Mouse (Mus musculus) heart, postnatal 0 days (tissue): ENCODE data around the gene Cnpy3. TPM values are rescaled to one million over a fixed set of nuclear protein-coding genes. Genes with fewer than 3 reads are reported as not detected.

Source experiments
- ATAC-seq: fragments of 200-750 bp; cut with Nextera tagmentation; 2 replicates; pipeline ENCODE4 v1.8.0; 2017; ENCODE audit warnings: low read depth, moderate number of reproducible peaks, moderate library complexity; ENCODE audit not compliant: insufficient read depth
- DNase-seq: peaks from one replicate; pipeline ENCODE4 v3.0.0-alpha.2; 2016; ENCODE audit warnings: low spot score
- H3K27ac ChIP-seq: fragments of 300-500 bp; sonication (generic); 2 replicates; pipeline ENCODE4 v1.5.1; 2014; ENCODE audit warnings: low read depth, mild to moderate bottlenecking
- H3K27me3 ChIP-seq: fragments of 300-500 bp; sonication (generic); 2 replicates; pipeline ENCODE4 v1.6.1; 2014; ENCODE audit warnings: low read length, mixed read lengths; ENCODE audit not compliant: control insufficient read depth, insufficient read depth
- H3K36me3 ChIP-seq: fragments of 300-500 bp; sonication (generic); replicated peaks from 2 replicates; pipeline ENCODE4 v1.6.1; 2014; ENCODE audit warnings: low read length, mixed read lengths; ENCODE audit not compliant: control insufficient read depth, insufficient read depth
- H3K4me1 ChIP-seq: fragments of 300-500 bp; sonication (generic); 2 replicates; pipeline ENCODE4 v1.6.1; 2014; ENCODE audit warnings: antibody characterized with exemption; ENCODE audit not compliant: control insufficient read depth, insufficient read depth
- H3K4me2 ChIP-seq: fragments of 300-500 bp; sonication (generic); 2 replicates; pipeline ENCODE4 v1.6.1; 2014; ENCODE audit warnings: low read depth, mild to moderate bottlenecking, low read length, moderate library complexity
- H3K4me3 ChIP-seq: fragments of 300-500 bp; sonication (generic); 2 replicates; pipeline ENCODE4 v1.5.1; 2014; ENCODE audit warnings: low read depth, low read length
- H3K9ac ChIP-seq: fragments of 300-500 bp; sonication (generic); replicated peaks from 2 replicates; pipeline ENCODE4 v1.6.1; 2014; ENCODE audit warnings: low read depth, low read length, mixed read lengths
- H3K9me3 ChIP-seq: fragments of 300-500 bp; sonication (generic); replicated peaks from 2 replicates; pipeline ENCODE4 v1.6.1; 2016; ENCODE audit warnings: low read length; ENCODE audit not compliant: control insufficient read depth
- CTCF ChIP-seq: IDR thresholded peaks from 2 replicates; pipeline ENCODE4 v1.5.1; 2016; ENCODE audit warnings: antibody characterized with exemption, control low read depth, low read depth
- EP300 ChIP-seq: IDR thresholded peaks from 2 replicates; pipeline ENCODE4 v1.6.1; 2016; ENCODE audit warnings: antibody characterized with exemption, low read depth
- WGBS: fragments of 180-500 bp; shearing (Covaris S2); extraction: QIAGEN DNeasy Blood & Tissue Kit; methylation state at CpG from one replicate; pipeline ENCODE4 v1.1.7; 2014; 5-methylcytosine and 5-hydroxymethylcytosine counted together
- polyA plus RNA-seq: library from polyadenylated mRNA; unstranded; fragments of >200 nt; fragmentation: Nextera tagmentation; extraction: Ambion mirVana; gene quantifications from 2 replicates; pipeline ENCODE4 v1.2.1, GENCODE M21; 2015
- total RNA-seq: library from RNA; depleted of rRNA; stranded (reverse); fragments of >200 nt; gene quantifications from 2 replicates; pipeline ENCODE4 v1.2.3, GENCODE M21; 2014; ENCODE audit warnings: low replicate concordance; rRNA removed

Cnpy3 gene
- total and polyA plus RNA-seq, 2 experiments from 2014 or later: 27.7 to 44.5 TPM

DNA sequence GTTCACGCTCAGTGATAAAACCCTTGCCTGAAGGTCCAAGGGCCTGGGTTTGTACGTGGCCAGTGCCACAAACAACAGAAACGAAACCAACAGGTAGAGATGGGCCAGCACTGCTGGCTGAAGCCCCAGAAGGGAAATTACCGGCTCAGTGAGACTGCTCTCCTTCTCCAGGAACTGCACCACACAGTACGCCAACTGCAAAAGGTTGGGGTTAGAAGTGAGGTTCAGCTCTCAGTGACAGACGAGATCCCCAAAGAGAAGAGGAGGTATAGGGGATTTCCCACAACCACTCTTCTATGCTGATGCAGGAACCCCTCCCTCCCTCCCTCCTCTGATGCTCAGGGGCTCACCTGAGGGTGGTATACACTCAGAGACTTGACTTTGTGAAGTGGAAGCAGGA lies 66.1 kb downstream of the Cnpy3 start:
- Histone ChIP-seq H3K27me3 (no peaks in the 10 kb centered on the region), H3K4me1 (no peaks in the 10 kb centered on the region), H3K9ac (no peak overlapping the region), H3K4me3 (no peak overlapping the region), H3K36me3 (peaks cover 52% of the 10 kb centered on the region), H3K9me3 (no peaks in the 10 kb centered on the region), H3K4me2 (no peak overlapping the region), H3K27ac (no peak overlapping the region)
- DNase-seq (no peak), ATAC-seq (no peak)
- TF ChIP-seq EP300: no peak
- TF ChIP-seq CTCF: no peak
- 85% methylated on average over 6 of the region's 6 CpGs for WGBS

Other genes starting within 250 kb of the Cnpy3 start
- 12.7 and 20.3 TPM in 2 replicates for gene Cul9, start 205.8 kb downstream of the Cnpy3 start, total RNA-seq
- gene Cul9, start 205.8 kb downstream of the Cnpy3 start, polyA plus RNA-seq: 4.9 and 6.1 TPM in 2 replicates
- gene Srf, start 196.0 kb downstream of the Cnpy3 start, total RNA-seq: 192 and 271 TPM in 2 replicates
- gene Srf, start 196.0 kb downstream of the Cnpy3 start, polyA plus RNA-seq: 6.4 and 8.8 TPM in 2 replicates
- 57.9 and 70.4 TPM in 2 replicates for gene Ptk7, start 122.7 kb downstream of the Cnpy3 start, total RNA-seq
- 16.9 and 17.2 TPM in 2 replicates for gene Ptk7, start 122.7 kb downstream of the Cnpy3 start, polyA plus RNA-seq
- 26.2 and 29.0 TPM in 2 replicates for gene Klc4, start 106.2 kb downstream of the Cnpy3 start, total RNA-seq
- gene Klc4, start 106.2 kb downstream of the Cnpy3 start, polyA plus RNA-seq: 25.1 and 28.8 TPM in 2 replicates
- 96.7 and 116 TPM in 2 replicates for gene Mrpl2, start 106.0 kb downstream of the Cnpy3 start, total RNA-seq
- 152 and 158 TPM in 2 replicates for gene Mrpl2, start 106.0 kb downstream of the Cnpy3 start, polyA plus RNA-seq
- gene Cul7, start 101.9 kb downstream of the Cnpy3 start, total RNA-seq: 92.7 and 95.5 TPM in 2 replicates
- 18.6 and 20.6 TPM in 2 replicates for gene Cul7, start 101.9 kb downstream of the Cnpy3 start, polyA plus RNA-seq
- 15.5 and 18.8 TPM in 2 replicates for gene Rrp36, start 77.9 kb downstream of the Cnpy3 start, total RNA-seq
- 26.6 and 29.7 TPM in 2 replicates for gene Rrp36, start 77.9 kb downstream of the Cnpy3 start, polyA plus RNA-seq
- 40.2 and 44.0 TPM in 2 replicates for gene Mea1, start 73.4 kb downstream of the Cnpy3 start, total RNA-seq
- gene Mea1, start 73.4 kb downstream of the Cnpy3 start, polyA plus RNA-seq: 101 and 114 TPM in 2 replicates
- 117 and 133 TPM in 2 replicates for gene Klhdc3, start 71.3 kb downstream of the Cnpy3 start, total RNA-seq
- 175 and 178 TPM in 2 replicates for gene Klhdc3, start 71.3 kb downstream of the Cnpy3 start, polyA plus RNA-seq
- 46.3 and 46.6 TPM in 2 replicates for gene Ppp2r5d, start 47.1 kb downstream of the Cnpy3 start, total RNA-seq
- gene Ppp2r5d, start 47.1 kb downstream of the Cnpy3 start, polyA plus RNA-seq: 25.2 and 27.1 TPM in 2 replicates
- gene Pex6, start 40.8 kb downstream of the Cnpy3 start, total RNA-seq: 22.2 and 22.7 TPM in 2 replicates
- gene Pex6, start 40.8 kb downstream of the Cnpy3 start, polyA plus RNA-seq: 6.5 and 8.8 TPM in 2 replicates
- gene Gnmt, start 23.0 kb downstream of the Cnpy3 start, total RNA-seq: 1.1 and 2.7 TPM in 2 replicates
- 2.4 and 2.8 TPM in 2 replicates for gene Gnmt, start 23.0 kb downstream of the Cnpy3 start, polyA plus RNA-seq
- 0.27 TPM in 1 of 2 replicates, not detected in the other for gene Ptcra, start 11.5 kb upstream of the Cnpy3 start, total RNA-seq
- gene Ptcra, start 11.5 kb upstream of the Cnpy3 start, polyA plus RNA-seq: not detected in 2 replicates
- gene 2310039H08Rik, start 20.4 kb upstream of the Cnpy3 start, total RNA-seq: 75.6 and 80.4 TPM in 2 replicates
- 74.9 and 76.4 TPM in 2 replicates for gene 2310039H08Rik, start 20.4 kb upstream of the Cnpy3 start, polyA plus RNA-seq
- 34.6 and 44.3 TPM in 2 replicates for gene Rpl7l1, start 30.5 kb upstream of the Cnpy3 start, total RNA-seq
- gene Rpl7l1, start 30.5 kb upstream of the Cnpy3 start, polyA plus RNA-seq: 72.9 and 77.7 TPM in 2 replicates
- gene Bicral, start 106.3 kb upstream of the Cnpy3 start, total RNA-seq: 3.6 and 17.2 TPM in 2 replicates
- 1.8 and 2.3 TPM in 2 replicates for gene Bicral, start 106.3 kb upstream of the Cnpy3 start, polyA plus RNA-seq
- 37.8 and 44.8 TPM in 2 replicates for gene Tbcc, start 138.5 kb upstream of the Cnpy3 start, total RNA-seq
- 43.6 and 43.7 TPM in 2 replicates for gene Tbcc, start 138.5 kb upstream of the Cnpy3 start, polyA plus RNA-seq
- gene Prph2, start 158.2 kb upstream of the Cnpy3 start, total RNA-seq: not detected in 2 replicates
- not detected in 2 replicates for gene Prph2, start 158.2 kb upstream of the Cnpy3 start, polyA plus RNA-seq